Mouse (Mus musculus) forebrain, embryonic 14.5 days (tissue): Measurements from ENCODE around the gene Inpp4b. TPM values are rescaled to one million over a fixed set of nuclear protein-coding genes. Genes with fewer than 3 reads are reported as not detected.

ENCODE experiments used
- ATAC-seq: fragments of 200-750 bp; cut with Nextera tagmentation; 2 replicates; pipeline ENCODE4 v1.8.0; 2017; ENCODE audit warnings: mild to moderate bottlenecking, moderate library complexity
- DNase-seq: peaks from one replicate; pipeline ENCODE4 v3.0.0-alpha.2; 2015; ENCODE audit warnings: low spot score
- H3K27ac ChIP-seq: fragments of 300-500 bp; sonication (generic); 2 replicates; pipeline ENCODE4 v1.5.1; 2014; ENCODE audit warnings: low read depth, mild to moderate bottlenecking, control low read depth, low read length, moderate library complexity
- H3K27me3 ChIP-seq: fragments of 300-500 bp; sonication (generic); replicated peaks from 2 replicates; pipeline ENCODE4 v1.6.1; 2014; ENCODE audit warnings: low read length, control low read depth, mixed read lengths; ENCODE audit not compliant: control insufficient read depth, insufficient read depth
- H3K36me3 ChIP-seq: fragments of 300-500 bp; sonication (generic); 2 replicates; pipeline ENCODE4 v1.6.1; 2014; ENCODE audit warnings: low read length, control low read depth; ENCODE audit not compliant: control insufficient read depth, insufficient read depth
- H3K4me1 ChIP-seq: fragments of 300-500 bp; sonication (generic); 2 replicates; pipeline ENCODE4 v1.6.1; 2014; ENCODE audit warnings: antibody characterized with exemption, low read length, control low read depth; ENCODE audit not compliant: control insufficient read depth, insufficient read depth
- H3K4me2 ChIP-seq: fragments of 300-500 bp; sonication (generic); 2 replicates; pipeline ENCODE4 v1.6.1; 2014; ENCODE audit warnings: mild to moderate bottlenecking, control low read depth, low read length
- H3K4me3 ChIP-seq: fragments of 300-500 bp; sonication (generic); 2 replicates; pipeline ENCODE4 v1.5.1; 2014; ENCODE audit warnings: low read depth, low read length, control low read depth
- H3K9ac ChIP-seq: fragments of 300-500 bp; sonication (generic); 2 replicates; pipeline ENCODE4 v1.6.1; 2014; ENCODE audit warnings: mild to moderate bottlenecking, low read length, control low read depth, moderate library complexity
- H3K9me3 ChIP-seq: fragments of 300-500 bp; sonication (generic); replicated peaks from 2 replicates; pipeline ENCODE4 v1.6.1; 2016; ENCODE audit warnings: low read length, control low read depth, mixed read lengths; ENCODE audit not compliant: control insufficient read depth
- WGBS: fragments of 180-500 bp; shearing (Covaris S2); extraction: QIAGEN DNeasy Blood & Tissue Kit; methylation state at CpG from one replicate; pipeline ENCODE4 v1.1.7; 2014; 5-methylcytosine and 5-hydroxymethylcytosine counted together
- polyA plus RNA-seq: library from polyadenylated mRNA; unstranded; fragments of >200 nt; fragmentation: Nextera tagmentation; extraction: Ambion mirVana; gene quantifications from 2 replicates; pipeline ENCODE4 v1.2.1, GENCODE M21; 2014

Gene Inpp4b
- polyA plus RNA-seq, 1 experiment from 2014 or later = 2.4 TPM

DNA sequence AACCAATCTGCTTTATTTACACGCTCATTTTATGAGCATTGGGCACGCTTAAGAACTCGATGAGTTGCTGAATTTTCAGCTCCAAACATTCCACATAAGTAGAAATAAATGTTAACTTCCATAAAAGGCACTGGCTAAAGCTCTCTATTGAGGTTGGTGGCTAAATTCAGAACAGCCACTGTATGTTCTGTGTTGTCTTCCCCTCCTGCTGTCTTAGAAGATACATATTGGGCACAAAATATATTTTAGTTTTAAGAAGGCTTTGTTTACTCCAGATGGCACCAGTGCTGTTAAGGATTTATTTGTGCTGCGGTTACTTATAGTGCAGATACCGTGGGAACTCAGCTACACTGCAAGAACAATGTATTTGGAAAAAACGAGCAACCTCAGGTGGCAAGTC is 15.8 kb downstream of the Inpp4b start:
- Histone ChIP-seq H3K36me3 (no peaks in the 10 kb centered on the region), H3K9ac (no peak overlapping the region), H3K4me3 (no peak overlapping the region), H3K9me3 (no peaks in the 10 kb centered on the region), H3K4me2 (no peak overlapping the region), H3K27ac (no peak overlapping the region), H3K27me3 (no peaks in the 10 kb centered on the region), H3K4me1 (no peaks in the 10 kb centered on the region)
- DNase-seq (no peak), ATAC-seq (no peak)
- 87% methylated on average over 6 of the region's 6 CpGs for WGBS

DNA sequence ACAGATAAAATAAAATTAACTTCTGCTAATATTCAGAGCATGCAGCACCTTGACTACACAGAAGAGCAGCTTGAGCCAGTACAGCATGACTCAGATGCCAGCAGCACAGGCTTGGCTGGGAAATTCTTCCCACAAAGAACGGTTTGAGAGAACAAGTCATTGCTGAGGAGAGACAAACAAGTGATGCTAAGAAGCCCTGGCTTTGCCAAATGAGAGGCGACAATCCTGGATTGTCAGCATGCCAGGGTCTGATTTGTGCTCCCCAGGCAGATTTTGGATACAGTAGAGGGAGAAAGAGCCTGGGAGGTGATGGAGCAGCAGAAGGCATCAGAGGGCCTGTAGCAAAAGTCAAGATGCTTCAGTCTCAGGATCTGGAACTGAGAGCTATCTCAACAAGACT is 18.2 kb downstream of the Inpp4b start:
- WGBS = 62% methylated on average over 2 of the region's 2 CpGs
- Histone ChIP-seq H3K27me3 (no peaks in the 10 kb centered on the region), H3K9me3 (no peaks in the 10 kb centered on the region)

DNA sequence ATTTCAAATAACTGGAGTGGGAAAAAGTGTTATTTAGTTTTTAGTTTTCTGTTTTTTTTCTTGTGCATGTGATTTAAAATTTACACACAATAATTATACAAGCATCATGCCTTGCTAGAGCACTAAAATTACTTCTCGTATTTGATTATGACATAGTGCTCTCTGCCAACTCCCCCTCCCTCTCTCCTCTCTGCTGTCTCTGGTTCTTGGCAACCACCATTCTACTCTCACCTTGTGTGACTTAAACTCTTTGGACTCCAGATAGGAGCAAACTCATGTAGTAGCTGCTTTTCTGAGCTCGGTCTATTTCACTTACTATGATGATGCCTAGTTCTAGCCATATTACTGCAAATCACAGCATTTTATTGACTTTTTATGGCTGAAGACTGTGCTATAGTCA is 18.8 kb downstream of the Inpp4b start:
- H3K9ac ChIP-seq = no peak overlapping the region
- H3K4me1 ChIP-seq = no peaks in the 10 kb centered on the region
- H3K36me3 ChIP-seq = no peaks in the 10 kb centered on the region
- no peak for ATAC-seq
- DNase-seq = no peak
- no peak overlapping the region for H3K27ac ChIP-seq
- H3K4me3 ChIP-seq = no peak overlapping the region
- H3K9me3 ChIP-seq = no peaks in the 10 kb centered on the region
- no peak overlapping the region for H3K4me2 ChIP-seq
- no peaks in the 10 kb centered on the region for H3K27me3 ChIP-seq
- 85% methylated on average over 2 of the region's 2 CpGs for WGBS

More for the DNA sequence above, 18.2 kb downstream of the Inpp4b start:
- no peak overlapping the region for H3K9ac ChIP-seq
- no peaks in the 10 kb centered on the region for H3K4me1 ChIP-seq
- no peaks in the 10 kb centered on the region for H3K36me3 ChIP-seq
- H3K27ac ChIP-seq = no peak overlapping the region
- H3K4me2 ChIP-seq = no peak overlapping the region
- DNase-seq (peak; percentile 22), ATAC-seq (no peak)
- H3K4me3 ChIP-seq = no peak overlapping the region

- Histone ChIP-seq H3K9me3 (no peaks in the 10 kb centered on the region), H3K36me3 (no peaks in the 10 kb centered on the region), H3K27ac (no peak overlapping the region), H3K9ac (no peak overlapping the region), H3K4me3 (no peak overlapping the region), H3K27me3 (no peaks in the 10 kb centered on the region), H3K4me2 (no peak overlapping the region), H3K4me1 (no peaks in the 10 kb centered on the region)
- WGBS = 74% methylated on average over 5 of the region's 5 CpGs
- DNase-seq = no peak
- ATAC-seq = no peak
Observed at GRCm38 (mm10) chr8:81370607-81371006, 28.3 kb downstream of the Inpp4b start.

GRCm38 (mm10) chr8:81371844-81372243 is 29.5 kb downstream of the Inpp4b start:
- no peak overlapping the region for H3K4me3 ChIP-seq
- DNase-seq = no peak
- H3K4me2 ChIP-seq = no peak overlapping the region
- 71% methylated on average over 4 of the region's 4 CpGs for WGBS
- no peak for ATAC-seq
- H3K9ac ChIP-seq = no peak overlapping the region
- H3K36me3 ChIP-seq = no peaks in the 10 kb centered on the region
- no peak overlapping the region for H3K27ac ChIP-seq
- H3K27me3 ChIP-seq = no peaks in the 10 kb centered on the region
- no peaks in the 10 kb centered on the region for H3K9me3 ChIP-seq
- no peaks in the 10 kb centered on the region for H3K4me1 ChIP-seq

GRCm38 (mm10) chr8:81374877-81375475 is 32.6 kb downstream of the Inpp4b start:
- no peaks in the 10 kb centered on the region for H3K36me3 ChIP-seq
- no peaks in the 10 kb centered on the region for H3K9me3 ChIP-seq
- no peaks in the 10 kb centered on the region for H3K27me3 ChIP-seq
- no peak overlapping the region for H3K4me3 ChIP-seq
- no peak overlapping the region for H3K4me2 ChIP-seq
- ATAC-seq = no peak
- no peak overlapping the region for H3K27ac ChIP-seq
- H3K9ac ChIP-seq = no peak overlapping the region
- no peaks in the 10 kb centered on the region for H3K4me1 ChIP-seq
- no peak for DNase-seq
- 85% methylated on average over 4 of the region's 4 CpGs for WGBS

- Histone ChIP-seq H3K36me3 (no peaks in the 10 kb centered on the region), H3K27me3 (no peaks in the 10 kb centered on the region), H3K4me2 (no peak overlapping the region), H3K4me3 (no peak overlapping the region), H3K4me1 (no peaks in the 10 kb centered on the region), H3K9ac (no peak overlapping the region), H3K9me3 (no peaks in the 10 kb centered on the region), H3K27ac (no peak overlapping the region)
- WGBS = 95% methylated on average over 6 of the region's 6 CpGs
- DNase-seq (no peak), ATAC-seq (no peak)
Observed at GRCm38 (mm10) chr8:81388953-81389352, 46.6 kb downstream of the Inpp4b start.

- Histone ChIP-seq H3K4me3 (no peak overlapping the region), H3K4me2 (no peak overlapping the region), H3K9me3 (no peaks in the 10 kb centered on the region), H3K36me3 (no peaks in the 10 kb centered on the region), H3K9ac (no peak overlapping the region), H3K4me1 (no peaks in the 10 kb centered on the region), H3K27ac (no peak overlapping the region), H3K27me3 (no peaks in the 10 kb centered on the region)
- DNase-seq (peak; percentile 39), ATAC-seq (no peak)
Observed at GRCm38 (mm10) chr8:81399071-81399470, 56.7 kb downstream of the Inpp4b start.

DNA sequence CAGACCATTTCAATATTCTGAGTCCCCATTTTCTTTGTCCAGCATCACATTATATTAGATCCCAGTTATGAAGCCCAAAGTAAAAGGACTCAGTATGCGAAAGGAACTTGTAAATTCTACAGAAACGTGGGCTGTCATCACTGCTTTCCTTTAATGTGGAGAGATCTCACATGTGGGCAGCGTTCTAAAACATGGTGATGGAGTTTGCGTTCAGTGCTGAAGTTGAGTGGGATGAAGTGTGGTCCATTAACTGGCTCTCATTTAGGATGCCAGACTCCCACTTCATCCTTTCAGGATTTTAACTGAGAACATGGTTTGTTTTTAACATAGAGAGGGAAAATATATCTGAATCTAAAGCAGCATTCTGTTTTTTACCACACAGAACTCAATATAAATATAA is 57.1 kb downstream of the Inpp4b start:
- no peaks in the 10 kb centered on the region for H3K4me1 ChIP-seq
- H3K27ac ChIP-seq = no peak overlapping the region
- WGBS = 93% methylated on average over 4 of the region's 4 CpGs
- ATAC-seq = no peak
- H3K9ac ChIP-seq = no peak overlapping the region
- no peak for DNase-seq
- H3K9me3 ChIP-seq = no peaks in the 10 kb centered on the region
- no peaks in the 10 kb centered on the region for H3K27me3 ChIP-seq
- H3K4me2 ChIP-seq = no peak overlapping the region
- no peaks in the 10 kb centered on the region for H3K36me3 ChIP-seq
- H3K4me3 ChIP-seq = no peak overlapping the region
